Mouse (Mus musculus): Measurements from ENCODE around the gene Wfdc17. TPM values are rescaled to one million over a fixed set of nuclear protein-coding genes. Genes with fewer than 3 reads are reported as not detected.

Gene Wfdc17
- polyA plus RNA-seq, 1 experiment from 2014 or later, result 1.0 TPM

- H3K9me3 ChIP-seq, result no peaks in the 10 kb centered on the region
- H3K4me2 ChIP-seq, result no peak overlapping the region
- ATAC-seq (ENCODE audit: low FRiP score, low read depth), result no peak
- no peak overlapping the region for H3K9ac ChIP-seq
- no peaks in the 10 kb centered on the region for H3K36me3 ChIP-seq
- H3K27me3 ChIP-seq, result no peaks in the 10 kb centered on the region
- 86% methylated on average over 2 of the region's 2 CpGs for WGBS
- no peak overlapping the region for H3K4me3 ChIP-seq
- H3K27ac ChIP-seq (replicated peaks), result no peak overlapping the region
- H3K4me1 ChIP-seq (replicated peaks), result no peaks in the 10 kb centered on the region
Observed at GRCm38 (mm10) chr11:83713925-83714324, 10.1 kb downstream of the Wfdc17 start.

- Histone ChIP-seq H3K4me2 (no peak overlapping the region), H3K4me1 (replicated peaks) (no peaks in the 10 kb centered on the region), H3K36me3 (no peaks in the 10 kb centered on the region), H3K27ac (replicated peaks) (no peak overlapping the region), H3K27me3 (no peaks in the 10 kb centered on the region), H3K9ac (no peak overlapping the region), H3K4me3 (no peak overlapping the region), H3K9me3 (no peaks in the 10 kb centered on the region)
- no peak for ATAC-seq (ENCODE audit: low FRiP score, low read depth)
- 84% methylated on average over 6 of the region's 6 CpGs for WGBS
Observed at GRCm38 (mm10) chr11:83717042-83717665, 13.4 kb downstream of the Wfdc17 start.

GRCm38 (mm10) chr11:83720766-83721165 is 17.0 kb downstream of the Wfdc17 start:
- Histone ChIP-seq H3K36me3 (no peaks in the 10 kb centered on the region), H3K27me3 (no peaks in the 10 kb centered on the region), H3K4me3 (no peak overlapping the region), H3K9ac (no peak overlapping the region), H3K27ac (replicated peaks) (no peak overlapping the region), H3K9me3 (no peaks in the 10 kb centered on the region), H3K4me2 (no peak overlapping the region), H3K4me1 (replicated peaks) (no peaks in the 10 kb centered on the region)
- no peak for ATAC-seq (ENCODE audit: low FRiP score, low read depth)

GRCm38 (mm10) chr11:83728757-83729432 is 25.1 kb downstream of the Wfdc17 start:
- H3K4me1 ChIP-seq (replicated peaks), result no peaks in the 10 kb centered on the region
- no peaks in the 10 kb centered on the region for H3K9me3 ChIP-seq
- H3K27me3 ChIP-seq, result no peaks in the 10 kb centered on the region
- no peak overlapping the region for H3K4me3 ChIP-seq
- ATAC-seq (ENCODE audit: low FRiP score, low read depth), result no peak
- 67% methylated on average over 3 of the region's 3 CpGs for WGBS
- no peaks in the 10 kb centered on the region for H3K36me3 ChIP-seq
- H3K9ac ChIP-seq, result no peak overlapping the region
- no peak overlapping the region for H3K4me2 ChIP-seq
- no peak overlapping the region for H3K27ac ChIP-seq (replicated peaks)

- Histone ChIP-seq H3K9me3 (no peaks in the 10 kb centered on the region), H3K9ac (no peak overlapping the region), H3K36me3 (no peaks in the 10 kb centered on the region), H3K4me3 (no peak overlapping the region), H3K27me3 (no peaks in the 10 kb centered on the region), H3K27ac (replicated peaks) (no peak overlapping the region), H3K4me1 (replicated peaks) (no peaks in the 10 kb centered on the region), H3K4me2 (no peak overlapping the region)
- no peak for ATAC-seq (ENCODE audit: low FRiP score, low read depth)
- 97% methylated on average over 1 of the region's 1 CpGs for WGBS
Observed at GRCm38 (mm10) chr11:83731116-83731515, 27.3 kb downstream of the Wfdc17 start.

GRCm38 (mm10) chr11:83733071-83733640 is 29.4 kb downstream of the Wfdc17 start:
- Histone ChIP-seq H3K4me1 (replicated peaks) (no peaks in the 10 kb centered on the region), H3K9me3 (no peaks in the 10 kb centered on the region), H3K4me3 (no peak overlapping the region), H3K27ac (replicated peaks) (no peak overlapping the region), H3K9ac (no peak overlapping the region), H3K4me2 (no peak overlapping the region), H3K27me3 (no peaks in the 10 kb centered on the region), H3K36me3 (no peaks in the 10 kb centered on the region)
- 80% methylated on average over 5 of the region's 5 CpGs for WGBS
- no peak for ATAC-seq (ENCODE audit: low FRiP score, low read depth)

- no peak overlapping the region for H3K4me2 ChIP-seq
- no peaks in the 10 kb centered on the region for H3K9me3 ChIP-seq
- no peak overlapping the region for H3K4me3 ChIP-seq
- no peaks in the 10 kb centered on the region for H3K27me3 ChIP-seq
- H3K27ac ChIP-seq (replicated peaks), result no peak overlapping the region
- H3K36me3 ChIP-seq, result no peaks in the 10 kb centered on the region
- no peak for ATAC-seq (ENCODE audit: low FRiP score, low read depth)
- H3K4me1 ChIP-seq (replicated peaks), result no peaks in the 10 kb centered on the region
- WGBS, result 97% methylated on average over 1 of the region's 1 CpGs
- no peak overlapping the region for H3K9ac ChIP-seq
Observed at GRCm38 (mm10) chr11:83734215-83734614, 30.4 kb downstream of the Wfdc17 start.

GRCm38 (mm10) chr11:83735881-83736280 is 32.1 kb downstream of the Wfdc17 start:
- H3K27ac ChIP-seq (replicated peaks), result no peak overlapping the region
- no peaks in the 10 kb centered on the region for H3K4me1 ChIP-seq (replicated peaks)
- no peak overlapping the region for H3K4me2 ChIP-seq
- 85% methylated on average over 2 of the region's 2 CpGs for WGBS
- ATAC-seq (ENCODE audit: low FRiP score, low read depth), result no peak
- no peak overlapping the region for H3K9ac ChIP-seq
- no peaks in the 10 kb centered on the region for H3K36me3 ChIP-seq
- H3K27me3 ChIP-seq, result 0 out of 2 replicates have a peak, but pooled peaks cover 4% of the 10 kb centered on the region
- no peak overlapping the region for H3K4me3 ChIP-seq
- H3K9me3 ChIP-seq, result no peaks in the 10 kb centered on the region

GRCm38 (mm10) chr11:83737109-83737558 is 33.3 kb downstream of the Wfdc17 start:
- no peak overlapping the region for H3K9ac ChIP-seq
- 85% methylated on average over 3 of the region's 3 CpGs for WGBS
- H3K4me3 ChIP-seq, result no peak overlapping the region
- H3K9me3 ChIP-seq, result no peaks in the 10 kb centered on the region
- no peak overlapping the region for H3K27ac ChIP-seq (replicated peaks)
- no peak for ATAC-seq (ENCODE audit: low FRiP score, low read depth)
- H3K36me3 ChIP-seq, result no peaks in the 10 kb centered on the region
- no peak overlapping the region for H3K4me2 ChIP-seq
- H3K27me3 ChIP-seq, result 0 out of 2 replicates have a peak, but pooled peaks cover 6% of the 10 kb centered on the region
- H3K4me1 ChIP-seq (replicated peaks), result no peaks in the 10 kb centered on the region

GRCm38 (mm10) chr11:83739241-83739640 is 35.5 kb downstream of the Wfdc17 start:
- no peaks in the 10 kb centered on the region for H3K36me3 ChIP-seq
- H3K27me3 ChIP-seq, result 0 out of 2 replicates have a peak, but pooled peaks cover 6% of the 10 kb centered on the region
- ATAC-seq (ENCODE audit: low FRiP score, low read depth), result no peak

GRCm38 (mm10) chr11:83740443-83740991 is 36.7 kb downstream of the Wfdc17 start:
- Histone ChIP-seq H3K27ac (replicated peaks) (no peak overlapping the region), H3K9ac (no peak overlapping the region), H3K4me3 (no peak overlapping the region), H3K27me3 (0 out of 2 replicates have a peak, but pooled peaks cover 6% of the 10 kb centered on the region), H3K36me3 (no peaks in the 10 kb centered on the region), H3K4me1 (replicated peaks) (no peaks in the 10 kb centered on the region), H3K9me3 (no peaks in the 10 kb centered on the region), H3K4me2 (no peak overlapping the region)
- 86% methylated on average over 4 of the region's 4 CpGs for WGBS
- no peak for ATAC-seq (ENCODE audit: low FRiP score, low read depth)

More at GRCm38 (mm10) chr11:83739241-83739640, 35.5 kb downstream of the Wfdc17 start:
- H3K27ac ChIP-seq (replicated peaks), result no peak overlapping the region
- no peaks in the 10 kb centered on the region for H3K9me3 ChIP-seq
- WGBS, result 29% methylated on average over 5 of the region's 5 CpGs
- no peak overlapping the region for H3K9ac ChIP-seq
- no peaks in the 10 kb centered on the region for H3K4me1 ChIP-seq (replicated peaks)
- H3K4me2 ChIP-seq, result no peak overlapping the region
- H3K4me3 ChIP-seq, result no peak overlapping the region

GRCm38 (mm10) chr11:83741841-83742240 is 38.0 kb downstream of the Wfdc17 start:
- H3K4me1 ChIP-seq (replicated peaks), result no peaks in the 10 kb centered on the region
- H3K9me3 ChIP-seq, result no peaks in the 10 kb centered on the region
- no peaks in the 10 kb centered on the region for H3K36me3 ChIP-seq
- H3K9ac ChIP-seq, result no peak overlapping the region
- H3K27me3 ChIP-seq, result peaks cover 10% of the 10 kb centered on the region; the same call in 1 of the 2 replicates
- H3K4me2 ChIP-seq, result no peak overlapping the region
- ATAC-seq (ENCODE audit: low FRiP score, low read depth), result no peak
- H3K27ac ChIP-seq (replicated peaks), result no peak overlapping the region
- WGBS, result 87% methylated on average over 5 of the region's 5 CpGs
- no peak overlapping the region for H3K4me3 ChIP-seq

All from hindbrain, embryonic 15.5 days (tissue).